Mouse (Mus musculus) lung, adult 18-20 months (tissue): ENCODE results near the gene Herc3.

ENCODE experiments used
- DNase-seq, 2 experiments: peaks; one replicate each; pipeline ENCODE4 v3.0.0; 2022; ENCODE audit warnings: mixed read lengths in 2 of 2

Herc3 gene

GRCm38 (mm10) chr6:58922511-58922910, 91.2 kb downstream of the Herc3 start:
- DNase-seq = no peak

- DNase-seq = peak; percentile 43 to 44
Measured at GRCm38 (mm10) chr6:58927881-58928280, 96.6 kb downstream of the Herc3 start.

- peak; percentile 31 to 63 for DNase-seq
Measured at GRCm38 (mm10) chr6:58929911-58930431, 98.7 kb downstream of the Herc3 start.

- no peak for DNase-seq
Measured at GRCm38 (mm10) chr6:58931149-58931548, 99.9 kb downstream of the Herc3 start.

- DNase-seq = no peak
Measured at GRCm38 (mm10) chr6:58932515-58933188, 101.4 kb downstream of the Herc3 start.

GRCm38 (mm10) chr6:58933189-58933913, 102.1 kb downstream of the Herc3 start:
- DNase-seq = no peak

GRCm38 (mm10) chr6:58934144-58934543, 102.9 kb downstream of the Herc3 start:
- DNase-seq = no peak

- no peak for DNase-seq
Measured at GRCm38 (mm10) chr6:58937726-58938125, 106.5 kb downstream of the Herc3 start.

GRCm38 (mm10) chr6:58942276-58942675, 111.0 kb downstream of the Herc3 start:
- no peak for DNase-seq

GRCm38 (mm10) chr6:58943958-58944357, 112.7 kb downstream of the Herc3 start:
- no peak for DNase-seq

GRCm38 (mm10) chr6:58946246-58946645, 115.0 kb downstream of the Herc3 start:
- no peak for DNase-seq

- no peak for DNase-seq
Measured at GRCm38 (mm10) chr6:58946840-58947239, 115.6 kb downstream of the Herc3 start.

- DNase-seq = no peak
Measured at GRCm38 (mm10) chr6:58950410-58950809, 119.1 kb downstream of the Herc3 start.

- peak in 1 of 2 experiments; percentile 13 for DNase-seq
Measured at GRCm38 (mm10) chr6:58951128-58951992, 120.1 kb downstream of the Herc3 start.

- no peak for DNase-seq
Measured at GRCm38 (mm10) chr6:58960523-58960922, 129.3 kb downstream of the Herc3 start.

- no peak for DNase-seq
Measured at GRCm38 (mm10) chr6:58962691-58963090, 131.4 kb downstream of the Herc3 start.

GRCm38 (mm10) chr6:58964091-58964490, 132.8 kb downstream of the Herc3 start:
- DNase-seq = no peak

GRCm38 (mm10) chr6:58964565-58964964, 133.3 kb downstream of the Herc3 start:
- no peak for DNase-seq

- DNase-seq = peak in 1 of 2 experiments; percentile 13
Measured at GRCm38 (mm10) chr6:58965071-58965831, 134.0 kb downstream of the Herc3 start.

GRCm38 (mm10) chr6:58968272-58968671, 137.0 kb downstream of the Herc3 start:
- DNase-seq = peak; percentile 23 to 41
